Comparison of ENCODE assay signal across 11 mouse cellular contexts in genomic region chrX:168429814-168430213, GRCm38 (mm10).
A peak's percentile ranks its signal among the peaks of the same experiment; 100 is the strongest.
DNase-seq lines count a peak whose midpoint lies in the region; ATAC-seq lines count a peak whose summit lies in the region.
"Had no signal": no experiment of that assay in that cellular context is flagged by ENCODE, and none has a peak within 500 bp of the region (broad histone marks: within the 10 kb centered on the region; RNA-seq: fewer than 3 reads in every experiment).

No protein-coding gene starts in this region.

- H3K4me3 ChIP-seq in neural tube, embryonic 15.5 days (replicated peaks): no peak overlapping the region
- H3K4me3 ChIP-seq: embryonic facial prominence, embryonic 10.5 days had no signal

- no peak overlapping the region for H3K4me2 ChIP-seq in neural tube, embryonic 15.5 days
- H3K4me2 ChIP-seq: hindbrain, embryonic 14.5 days had no signal

- ATAC-seq in frontal cortex, adult (ENCODE audit: low TSS enrichment): peak; percentile 85
- ATAC-seq in neural tube, embryonic 15.5 days (ENCODE audit: low FRiP score): no peak

- no peaks in the 10 kb centered on the region for H3K36me3 ChIP-seq in neural tube, embryonic 15.5 days
- H3K36me3 ChIP-seq: embryonic facial prominence, embryonic 10.5 days had no signal

- DNase-seq in gastrocnemius, postnatal 14 days: peak; percentile 19
- DNase-seq in gastrocnemius, postnatal 36 days: no peak
- DNase-seq in layer of hippocampus, postnatal 14 days (ENCODE audit: low spot score in 2 of 2): peak; percentile 22 to 46
- DNase-seq in right cerebral cortex, postnatal 14 days: peak; percentile 18
- DNase-seq in urinary bladder, postnatal 4 days (ENCODE audit: low spot score in 2 of 2): no peak
- DNase-seq in ovary, postnatal 14 days (ENCODE audit: low spot score): no peak
- DNase-seq: thymus, adult 2 months had no signal

- no peaks in the 10 kb centered on the region for H3K27me3 ChIP-seq in neural tube, embryonic 15.5 days (replicated peaks)

- no peaks in the 10 kb centered on the region for H3K9me3 ChIP-seq in neural tube, embryonic 15.5 days (replicated peaks)
- H3K9me3 ChIP-seq: embryonic facial prominence, embryonic 10.5 days had no signal

- intact Hi-C loops in gastrocnemius, postnatal 14 days (cut with DNase I; ENCODE audit: low total_unique reads): no loop called here
- intact Hi-C loops in gastrocnemius, postnatal 36 days (cut with DNase I): no loop called here

- no peak overlapping the region for H3K9ac ChIP-seq in neural tube, embryonic 15.5 days (replicated peaks)
- H3K9ac ChIP-seq: hindbrain, embryonic 14.5 days had no signal

- no peak overlapping the region for H3K27ac ChIP-seq in neural tube, embryonic 15.5 days (replicated peaks)
- H3K27ac ChIP-seq: embryonic facial prominence, embryonic 10.5 days; hindbrain, embryonic 14.5 days had no signal

- H3K4me1 ChIP-seq in neural tube, embryonic 15.5 days: no peaks in the 10 kb centered on the region
- H3K4me1 ChIP-seq: embryonic facial prominence, embryonic 10.5 days had no signal

- 96% methylated on average over 4 of the region's 4 CpGs for WGBS in neural tube, embryonic 15.5 days

Comparison
In these comparisons a context has a peak if more than half of its experiments do, and no peak if none do; other contexts are left out.
1. DNase-seq: peak in gastrocnemius, postnatal 14 days (single experiment), layer of hippocampus, postnatal 14 days (2 of 2) and right cerebral cortex, postnatal 14 days (single experiment); none in gastrocnemius, postnatal 36 days (0 of 2), urinary bladder, postnatal 4 days (0 of 2) and ovary, postnatal 14 days (single experiment).